Mouse (Mus musculus) C2C12 (cell line): ENCODE measurements at regions not wholly inside any gene's neighbourhood (a gene's known extent, or its start where the extent isn't known, plus 50 kb on each side); places are given as distances from the start of the nearest gene placed in this dataset.

Experiments used
- H3K27me3 ChIP-seq: one replicate; pipeline ENCODE4 v1.6.1; 2011; ENCODE audit not compliant: control insufficient read depth, insufficient read depth, insufficient read length
- H3K36me3 ChIP-seq: one replicate; pipeline ENCODE4 v1.6.1; 2011; ENCODE audit not compliant: control insufficient read depth, insufficient read depth
- H3K4me3 ChIP-seq: one replicate; pipeline ENCODE4 v1.5.1; 2011; ENCODE audit warnings: mild to moderate bottlenecking, control low read depth; ENCODE audit not compliant: poor library complexity, insufficient read depth, severe bottlenecking
- H3K79me2 ChIP-seq: one replicate; pipeline ENCODE4 v1.6.1; 2011; ENCODE audit not compliant: control insufficient read depth, insufficient read depth
- H3K79me3 ChIP-seq: one replicate; pipeline ENCODE4 v1.6.1; 2011; ENCODE audit warnings: low read depth, control low read depth
- H3ac ChIP-seq: one replicate; pipeline ENCODE3; 2011; ENCODE audit warnings: low read depth; ENCODE audit not compliant: control insufficient read depth, insufficient read length
- CEBPB ChIP-seq: IDR thresholded peaks from one replicate; pipeline ENCODE4 v1.6.1; 2011; ENCODE audit warnings: low read depth, mild to moderate bottlenecking, control low read depth, moderate library complexity
- CTCF ChIP-seq: IDR thresholded peaks from one replicate; pipeline ENCODE4 v1.5.1; 2011; ENCODE audit not compliant: control insufficient read depth, insufficient read depth, insufficient read length
- FOSL1 ChIP-seq: IDR thresholded peaks from one replicate; pipeline ENCODE4 v1.8.0; 2011; ENCODE audit warnings: mild to moderate bottlenecking, low read length; ENCODE audit not compliant: poor library complexity, insufficient read depth, severe bottlenecking
- MAX ChIP-seq: IDR thresholded peaks from one replicate; pipeline ENCODE4 v1.6.1; 2011; ENCODE audit warnings: mild to moderate bottlenecking, control low read depth
- MYOD1 ChIP-seq: IDR thresholded peaks from one replicate; pipeline ENCODE4 v1.6.1; 2011; ENCODE audit warnings: low read depth; ENCODE audit not compliant: control insufficient read depth, insufficient read length
- MYOG ChIP-seq: IDR thresholded peaks from one replicate; pipeline ENCODE4 v1.6.1; 2011; ENCODE audit not compliant: control insufficient read depth, insufficient read length; ENCODE audit errors: extremely low read depth
- USF1 ChIP-seq: IDR thresholded peaks from one replicate; pipeline ENCODE4 v1.6.1; 2011; ENCODE audit warnings: low read depth, mild to moderate bottlenecking, control low read depth, moderate library complexity

DNA sequence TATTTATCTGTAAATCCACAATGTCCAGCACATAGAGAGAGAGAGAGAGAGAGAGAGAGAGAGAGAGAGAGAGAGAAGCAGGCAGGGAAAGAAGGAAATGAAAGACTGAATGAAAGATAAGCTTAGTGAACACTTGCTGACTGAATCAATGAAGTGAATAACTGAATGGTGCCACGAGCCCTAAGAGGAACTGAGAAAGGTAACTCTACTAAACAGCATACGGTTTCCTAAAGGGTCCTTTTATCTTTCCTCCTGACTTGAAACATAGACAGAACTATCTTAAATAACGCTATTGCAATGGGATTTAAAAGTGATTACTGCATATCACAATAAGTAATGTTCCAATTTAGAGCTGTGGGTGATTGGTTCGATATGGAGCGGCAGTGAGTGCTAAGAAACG is 121.0 kb downstream of the Rbm26 start:
- no peak for TF ChIP-seq MYOD1
- no peak for TF ChIP-seq FOSL1
- no peak for TF ChIP-seq MYOG
- TF ChIP-seq CTCF, result no peak
- TF ChIP-seq CEBPB, result no peak
- TF ChIP-seq USF1, result no peak
- Histone ChIP-seq H3K27me3 (peaks cover 3% of the 10 kb centered on the region), H3K79me2 (no peaks in the 10 kb centered on the region), H3K79me3 (no peaks in the 10 kb centered on the region), H3K4me3 (no peak overlapping the region), H3K36me3 (no peaks in the 10 kb centered on the region), H3ac (no peak overlapping the region)

DNA sequence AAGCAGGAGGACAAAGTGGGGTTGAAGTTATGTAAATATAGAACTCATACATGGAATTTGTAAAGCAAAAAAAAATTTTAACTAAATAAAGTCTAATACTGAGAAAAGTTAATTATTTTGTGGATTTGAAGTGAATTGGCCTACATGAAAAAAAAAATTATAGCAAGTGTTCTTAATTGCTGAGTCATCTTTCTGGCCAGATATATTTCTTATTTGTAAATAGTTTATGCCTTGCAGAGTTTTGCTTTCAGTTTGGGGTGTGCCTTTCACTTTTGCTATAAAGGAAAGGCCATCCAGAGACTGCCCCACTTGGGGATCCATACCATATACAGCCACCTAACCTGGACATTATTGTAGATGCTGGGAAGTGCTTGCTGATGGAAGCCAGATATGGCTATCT is 138.3 kb downstream of the Rbm26 start:
- Histone ChIP-seq H3ac (no peak overlapping the region), H3K79me3 (no peaks in the 10 kb centered on the region), H3K36me3 (no peaks in the 10 kb centered on the region), H3K27me3 (no peaks in the 10 kb centered on the region), H3K4me3 (no peak overlapping the region), H3K79me2 (no peaks in the 10 kb centered on the region)
- TF ChIP-seq MYOD1 (no peak), MYOG (no peak), CEBPB (no peak), FOSL1 (no peak), USF1 (no peak), CTCF (no peak), MAX (no peak)

DNA sequence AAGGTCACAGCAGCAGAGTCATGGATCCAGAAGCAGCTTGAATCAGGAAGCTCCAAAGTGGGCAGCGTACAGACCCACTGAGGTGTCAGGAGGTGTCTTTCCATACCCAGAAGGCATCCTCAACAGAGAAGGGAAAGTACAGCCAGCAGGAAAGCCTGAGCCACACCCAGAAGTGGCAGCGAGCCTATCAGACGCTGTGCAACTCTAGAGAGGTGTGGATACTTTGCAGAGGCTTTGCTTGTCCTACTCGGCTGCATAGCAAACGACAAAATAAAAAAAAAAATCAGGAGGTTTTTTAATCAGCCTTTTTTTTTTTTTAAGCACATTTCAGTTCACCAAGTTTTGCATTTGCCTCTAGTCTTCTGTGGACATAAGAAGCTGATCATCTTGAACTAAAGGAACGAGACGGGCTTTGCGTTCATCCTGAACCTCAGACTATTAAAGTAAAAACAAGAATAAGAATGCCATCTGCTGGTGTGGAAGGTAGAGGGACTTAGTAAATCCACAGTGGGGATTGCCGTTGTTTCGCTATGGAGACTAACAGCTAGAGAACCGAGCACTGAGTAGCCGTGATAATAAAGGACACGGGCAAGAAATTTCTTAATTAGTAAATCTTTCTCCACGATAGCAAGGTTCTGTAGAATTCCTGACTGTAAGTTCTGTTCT is 142.3 kb downstream of the Rbm26 start:
- no peaks in the 10 kb centered on the region for H3K27me3 ChIP-seq
- H3K36me3 ChIP-seq, result no peaks in the 10 kb centered on the region
- no peaks in the 10 kb centered on the region for H3K79me3 ChIP-seq
- H3K79me2 ChIP-seq, result no peaks in the 10 kb centered on the region
- H3K4me3 ChIP-seq, result no peak overlapping the region
- TF ChIP-seq CTCF (no peak), MYOG (no peak), MAX (no peak), CEBPB (no peak), USF1 (no peak), MYOD1 (no peak), FOSL1 (no peak)
- no peak overlapping the region for H3ac ChIP-seq

DNA sequence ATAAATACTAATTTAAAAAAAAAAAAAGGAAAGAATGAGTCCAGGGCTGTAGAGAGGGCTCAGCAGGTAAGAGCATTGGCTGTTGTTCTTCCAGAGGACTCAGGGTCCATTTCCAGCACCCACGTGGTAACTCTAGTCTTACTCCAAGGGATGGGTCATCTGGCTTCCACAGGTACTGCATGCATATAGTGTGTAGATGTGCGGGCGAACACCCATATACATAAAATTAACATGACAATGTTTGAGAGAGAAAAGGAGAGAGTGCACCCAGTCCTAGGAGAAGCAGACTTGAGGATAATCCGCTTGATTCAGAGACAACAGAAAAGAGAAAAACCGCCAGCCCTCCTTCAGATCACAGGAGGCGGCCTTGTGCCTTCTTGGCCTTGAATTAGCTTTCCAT is 157.2 kb downstream of the Rbm26 start:
- Histone ChIP-seq H3K36me3 (no peaks in the 10 kb centered on the region), H3ac (no peak overlapping the region), H3K79me2 (no peaks in the 10 kb centered on the region), H3K27me3 (no peaks in the 10 kb centered on the region), H3K79me3 (no peaks in the 10 kb centered on the region), H3K4me3 (no peak overlapping the region)
- TF ChIP-seq MYOD1 (no peak), MYOG (no peak), MAX (no peak), CEBPB (no peak), USF1 (no peak), CTCF (no peak), FOSL1 (no peak)

DNA sequence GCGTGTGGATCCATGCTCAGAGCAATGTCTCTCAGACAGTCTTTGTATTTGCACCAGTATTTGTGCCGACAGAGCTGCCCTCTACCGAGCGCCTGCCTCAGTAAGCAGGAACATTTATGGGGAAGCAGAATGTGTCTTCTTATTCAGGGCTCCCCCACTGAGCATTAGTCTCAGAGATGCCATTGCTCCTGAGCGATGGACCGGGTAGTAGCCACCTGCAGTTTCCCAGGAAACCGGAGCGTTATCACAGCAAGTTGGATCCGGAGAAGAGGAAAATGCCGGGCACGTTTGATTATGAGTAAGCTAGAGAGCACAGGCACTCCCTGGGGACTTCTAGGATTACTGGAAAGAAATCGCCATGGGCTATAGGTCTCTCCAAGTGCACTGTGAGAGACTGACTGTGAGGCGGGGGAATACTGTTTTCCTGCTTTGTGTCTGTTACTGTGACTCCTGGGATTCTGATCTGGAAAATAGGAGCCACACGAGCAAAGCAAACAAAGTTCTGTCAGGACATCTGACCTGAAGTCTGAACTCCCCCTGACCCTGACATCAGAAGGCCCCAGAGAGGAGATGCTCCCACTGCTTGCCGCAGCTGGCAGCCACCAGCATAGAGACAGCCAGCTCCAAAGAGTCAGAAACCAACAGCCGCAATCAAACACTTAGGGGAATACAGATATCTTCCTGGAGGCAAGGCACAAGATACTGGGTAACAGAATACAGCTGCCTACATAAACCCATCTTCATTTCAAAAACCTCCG is 160.9 kb downstream of the Rbm26 start:
- H3K36me3 ChIP-seq, result no peaks in the 10 kb centered on the region
- H3K27me3 ChIP-seq, result peaks cover 3% of the 10 kb centered on the region
- TF ChIP-seq MAX (no peak), CTCF (no peak), FOSL1 (no peak), MYOG (no peak), MYOD1 (no peak)
- no peaks in the 10 kb centered on the region for H3K79me3 ChIP-seq
- no peaks in the 10 kb centered on the region for H3K79me2 ChIP-seq
- H3K4me3 ChIP-seq, result no peak overlapping the region
- H3ac ChIP-seq, result no peak overlapping the region

DNA sequence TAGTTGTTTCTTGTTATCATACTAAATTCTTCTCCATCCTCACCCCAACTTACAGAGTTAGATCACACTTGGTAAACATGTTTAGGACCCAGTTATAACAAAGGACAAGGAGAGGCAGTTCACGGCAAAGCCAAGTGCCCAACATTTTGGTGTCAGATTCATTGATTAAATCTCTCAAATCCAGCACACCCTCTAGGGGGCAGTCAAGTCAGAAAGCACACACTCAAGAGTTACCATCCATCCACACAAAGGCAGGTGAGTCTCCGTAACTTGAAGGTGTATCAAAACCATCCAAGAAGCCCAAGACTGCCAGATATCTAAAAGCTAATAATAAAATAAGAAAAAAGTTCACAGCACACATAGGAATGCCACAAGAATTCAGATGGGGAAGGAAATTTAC is 161.8 kb downstream of the Rbm26 start:
- Histone ChIP-seq H3K27me3 (peaks cover 3% of the 10 kb centered on the region), H3K79me3 (no peaks in the 10 kb centered on the region), H3K79me2 (no peaks in the 10 kb centered on the region), H3ac (no peak overlapping the region), H3K4me3 (no peak overlapping the region), H3K36me3 (no peaks in the 10 kb centered on the region)
- TF ChIP-seq CEBPB (no peak), CTCF (no peak), MYOD1 (no peak), USF1 (no peak), MYOG (no peak), FOSL1 (no peak), MAX (no peak)
